Mouse (Mus musculus) G1E (cell line): ENCODE measurements around the gene Nhlrc3.

ENCODE experiments used
- CTCF ChIP-seq: IDR thresholded peaks from 2 replicates; pipeline ENCODE4 v1.5.1; 2012; ENCODE audit warnings: low read depth, low read length, inconsistent platforms, mixed read lengths
- GATA1 ChIP-seq: IDR thresholded peaks from 2 replicates; pipeline ENCODE4 v1.6.1; 2012; ENCODE audit warnings: borderline replicate concordance, low read length, inconsistent platforms, mixed read lengths
- GATA2 ChIP-seq: IDR thresholded peaks from 2 replicates; pipeline ENCODE4 v1.6.1; 2012; ENCODE audit warnings: low read depth, low read length, inconsistent platforms, borderline replicate concordance
- POLR2AphosphoS5 ChIP-seq: IDR thresholded peaks from 2 replicates; pipeline ENCODE4 v1.6.1; 2012; ENCODE audit warnings: low read depth, low read length, inconsistent platforms; ENCODE audit not compliant: insufficient replicate concordance
- TAL1 ChIP-seq: conservative IDR thresholded peaks from 2 replicates; pipeline ENCODE4 v1.6.1; 2012; ENCODE audit warnings: low read depth, low read length, inconsistent platforms, mixed read lengths

GRCm38 (mm10) chr3:53454005-53454404 is 9.1 kb downstream of the Nhlrc3 start:
- TF ChIP-seq CTCF: no peak
- TF ChIP-seq TAL1: no peak
- TF ChIP-seq GATA1: no peak
- no peak for TF ChIP-seq POLR2AphosphoS5
- no peak for TF ChIP-seq GATA2
